Comparison of ENCODE assay signal across 8 mouse cellular contexts in genomic region chr19:17163511-17163953, GRCm38 (mm10).
DNase-seq lines count a peak whose midpoint lies in the region; ATAC-seq and TF ChIP-seq lines count a peak whose summit lies in the region.

No protein-coding gene starts in this region.

- H3K27me3 ChIP-seq in forebrain, postnatal 0 days (ENCODE audit: insufficient read depth, low read length): no peaks in the 10 kb centered on the region
- H3K27me3 ChIP-seq in liver, embryonic 11.5 days (replicated peaks; ENCODE audit: control insufficient read depth, insufficient read depth, low read length): no peaks in the 10 kb centered on the region
- no peaks in the 10 kb centered on the region for H3K27me3 ChIP-seq in midbrain, postnatal 0 days (ENCODE audit: insufficient read depth, low read length)

- no peak overlapping the region for H3K9ac ChIP-seq in forebrain, postnatal 0 days
- no peak overlapping the region for H3K9ac ChIP-seq in liver, embryonic 11.5 days (ENCODE audit: low read depth, low read length)
- H3K9ac ChIP-seq in midbrain, postnatal 0 days (replicated peaks; ENCODE audit: low read length, poor library complexity, severe bottlenecking): no peak overlapping the region

- H3K27ac ChIP-seq in gastrocnemius, adult 2 months: no peak overlapping the region
- no peak overlapping the region for H3K27ac ChIP-seq in bone marrow macrophage, adult 2 months (ENCODE audit: insufficient read depth, low read depth, low read length)
- no peak overlapping the region for H3K27ac ChIP-seq in forebrain, postnatal 0 days (ENCODE audit: low read depth, low read length)
- no peak overlapping the region for H3K27ac ChIP-seq in liver, embryonic 11.5 days (ENCODE audit: low read depth, low read length)
- H3K27ac ChIP-seq in midbrain, postnatal 0 days (ENCODE audit: low read depth, low read length): no peak overlapping the region

- peak; percentile 62 for ATAC-seq in forebrain, postnatal 0 days
- peak; percentile 71 for ATAC-seq in liver, embryonic 11.5 days (replicated peaks; ENCODE audit: low FRiP score)
- 0 out of 2 replicates have a peak, but pooled peaks have one; percentile 25 for ATAC-seq in midbrain, postnatal 0 days (ENCODE audit: low FRiP score)

- no peaks in the 10 kb centered on the region for H3K36me3 ChIP-seq in forebrain, postnatal 0 days (ENCODE audit: insufficient read depth)
- H3K36me3 ChIP-seq in liver, embryonic 11.5 days (ENCODE audit: control insufficient read depth, insufficient read depth, low read length): no peaks in the 10 kb centered on the region
- H3K36me3 ChIP-seq in midbrain, postnatal 0 days (ENCODE audit: insufficient read depth, low read length): no peaks in the 10 kb centered on the region

- WGBS in forebrain, postnatal 0 days: 24% methylated on average over 13 of the region's 13 CpGs
- WGBS in liver, embryonic 11.5 days: 16% methylated on average over 13 of the region's 13 CpGs
- WGBS in midbrain, postnatal 0 days: 18% methylated on average over 13 of the region's 13 CpGs

- peak; percentile 58 for TF ChIP-seq CTCF in gastrocnemius, adult 2 months (IDR thresholded peaks at IDR 0.05)
- peak; percentile 86 for TF ChIP-seq CTCF in bone marrow macrophage, adult 2 months (IDR thresholded peaks at IDR 0.05; ENCODE audit: low read depth, low read length)
- TF ChIP-seq CTCF in forebrain, postnatal 0 days (IDR thresholded peaks at IDR 0.05; ENCODE audit: low read depth): peak; percentile 63
- TF ChIP-seq CTCF in midbrain, postnatal 0 days (IDR thresholded peaks at IDR 0.05): peak; percentile 67

- peak; percentile 35 for DNase-seq in gastrocnemius, adult 2 months
- DNase-seq in gastrocnemius, postnatal 36 days: no peak
- peak; percentile 19 for DNase-seq in forebrain, postnatal 0 days
- DNase-seq in hindlimb bud, embryonic 11.5 days (ENCODE audit: extremely low spot score, low read depth, low spot score): peak; percentile 42
- peak; percentile 42 for DNase-seq in liver, embryonic 11.5 days (ENCODE audit: low spot score)
- peak; percentile 61 for DNase-seq in midbrain, postnatal 0 days (ENCODE audit: low spot score)
- DNase-seq in thymus, postnatal 0 days (ENCODE audit: low spot score): peak; percentile 42

- H3K4me2 ChIP-seq in forebrain, postnatal 0 days (ENCODE audit: low read depth): peak overlapping the region; percentile 0; the same call in 1 of the 2 replicates
- H3K4me2 ChIP-seq in liver, embryonic 11.5 days: peak overlapping the region; percentile 31; the same call in 1 of the 2 replicates
- no peak overlapping the region for H3K4me2 ChIP-seq in midbrain, postnatal 0 days (ENCODE audit: low read depth, low read length, poor library complexity, severe bottlenecking)

- intact Hi-C loops in gastrocnemius, adult 2 months (cut with DNase I): no loop called here
- intact Hi-C loops in gastrocnemius, postnatal 36 days (cut with DNase I): no loop called here

- no peak for TF ChIP-seq POLR2A in bone marrow macrophage, adult 2 months (IDR thresholded peaks at IDR 0.05; ENCODE audit: borderline replicate concordance, low read depth, low read length)

- no peak overlapping the region for H3K4me3 ChIP-seq in gastrocnemius, adult 2 months
- H3K4me3 ChIP-seq in bone marrow macrophage, adult 2 months (ENCODE audit: insufficient read depth, low read length): no peak overlapping the region
- H3K4me3 ChIP-seq in forebrain, postnatal 0 days (ENCODE audit: low read depth, low read length): no peak overlapping the region
- no peak overlapping the region for H3K4me3 ChIP-seq in liver, embryonic 11.5 days (ENCODE audit: low read depth, low read length)
- H3K4me3 ChIP-seq in midbrain, postnatal 0 days (ENCODE audit: low read depth, low read length): no peak overlapping the region

- no peaks in the 10 kb centered on the region for H3K9me3 ChIP-seq in forebrain, postnatal 0 days (ENCODE audit: low read length)
- H3K9me3 ChIP-seq in liver, embryonic 11.5 days (ENCODE audit: control insufficient read depth, low read length): no peaks in the 10 kb centered on the region
- no peaks in the 10 kb centered on the region for H3K9me3 ChIP-seq in midbrain, postnatal 0 days (ENCODE audit: low read length)

- H3K4me1 ChIP-seq in bone marrow macrophage, adult 2 months (ENCODE audit: control insufficient read depth, insufficient read depth, low read length): peaks cover 35% of the 10 kb centered on the region
- H3K4me1 ChIP-seq in forebrain, postnatal 0 days (ENCODE audit: insufficient read depth): no peaks in the 10 kb centered on the region
- peaks cover 3% of the 10 kb centered on the region for H3K4me1 ChIP-seq in liver, embryonic 11.5 days (replicated peaks; ENCODE audit: control insufficient read depth, insufficient read depth, low read length)
- H3K4me1 ChIP-seq in midbrain, postnatal 0 days (ENCODE audit: insufficient read depth, low read length): no peaks in the 10 kb centered on the region

Comparison
In these comparisons a context has a peak if more than half of its experiments do, and no peak if none do; other contexts are left out.
1. DNase-seq: peak in gastrocnemius, adult 2 months (single experiment), forebrain, postnatal 0 days (single experiment), hindlimb bud, embryonic 11.5 days (single experiment), liver, embryonic 11.5 days (single experiment), midbrain, postnatal 0 days (single experiment) and thymus, postnatal 0 days (single experiment); none in gastrocnemius, postnatal 36 days (0 of 2).
2. Peak in every context shown above with its lines, with median percentiles within 50 percentile points of each other: CTCF ChIP-seq and ATAC-seq.